In the genomic region with DNA sequence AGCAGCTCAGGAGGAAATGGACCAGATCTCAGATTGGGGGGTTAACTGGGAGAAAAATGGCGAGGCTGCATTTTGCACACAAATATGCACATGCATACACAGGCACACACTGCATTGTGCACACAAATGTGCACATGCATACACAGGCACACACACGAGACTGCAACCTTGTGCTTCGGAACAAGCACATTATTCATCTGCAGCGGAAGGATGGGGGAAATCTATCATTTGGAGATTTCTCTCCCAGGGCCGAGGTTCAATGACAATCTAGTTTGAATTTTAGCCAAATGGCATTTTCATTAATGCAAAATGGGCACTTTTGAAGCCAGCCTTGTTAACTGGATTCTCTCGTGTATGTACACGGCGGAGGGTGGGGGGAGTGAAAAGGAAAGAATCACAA, we compare ENCODE assay signal across 15 mouse cellular contexts.
"Had no signal": no experiment of that assay in that cellular context is flagged by ENCODE, and none has a peak within 500 bp of the region (broad histone marks: within the 10 kb centered on the region; RNA-seq: fewer than 3 reads in every experiment).

No protein-coding gene starts in this region.

- H3K9me3 ChIP-seq: limb, embryonic 15.5 days; liver, embryonic 12.5 days; neural tube, embryonic 12.5 days; stomach, embryonic 15.5 days had no signal

- H3K36me3 ChIP-seq: limb, embryonic 15.5 days; liver, embryonic 12.5 days; neural tube, embryonic 12.5 days; stomach, embryonic 15.5 days had no signal

- H3K9ac ChIP-seq: limb, embryonic 15.5 days; liver, embryonic 12.5 days; lung, embryonic 14.5 days; neural tube, embryonic 12.5 days; stomach, embryonic 15.5 days had no signal

- H3K4me2 ChIP-seq: limb, embryonic 15.5 days; liver, embryonic 12.5 days; lung, embryonic 14.5 days; neural tube, embryonic 12.5 days; stomach, embryonic 15.5 days had no signal

- H3K4me3 ChIP-seq: left cerebral cortex, adult 2 months; limb, embryonic 15.5 days; liver, embryonic 12.5 days; myocyte; neural tube, embryonic 12.5 days; stomach, embryonic 15.5 days had no signal

- ATAC-seq: intestine, postnatal 0 days; liver, embryonic 12.5 days had no signal

- H3K27ac ChIP-seq: left cerebral cortex, adult 2 months; limb, embryonic 15.5 days; liver, embryonic 12.5 days; neural tube, embryonic 12.5 days; stomach, embryonic 15.5 days had no signal

- DNase-seq: kidney, adult 8-10 months; kidney, postnatal 25 days; lung, embryonic 14.5 days; lung, postnatal 10 days; lung, postnatal 4 days; right cerebral cortex, postnatal 14 days; thymus, adult 2 months; thymus, postnatal 25 days had no signal

- H3K27me3 ChIP-seq: limb, embryonic 15.5 days; liver, embryonic 12.5 days; neural tube, embryonic 12.5 days; stomach, embryonic 15.5 days had no signal

- H3K4me1 ChIP-seq: limb, embryonic 15.5 days; neural tube, embryonic 12.5 days; stomach, embryonic 15.5 days had no signal
